Mouse (Mus musculus): Measurements from ENCODE around the gene Tmem59. TPM values are rescaled to one million over a fixed set of nuclear protein-coding genes. Genes with fewer than 3 reads are reported as not detected.

Tmem59 gene
- polyA plus RNA-seq, 1 experiment = 382 TPM

DNA sequence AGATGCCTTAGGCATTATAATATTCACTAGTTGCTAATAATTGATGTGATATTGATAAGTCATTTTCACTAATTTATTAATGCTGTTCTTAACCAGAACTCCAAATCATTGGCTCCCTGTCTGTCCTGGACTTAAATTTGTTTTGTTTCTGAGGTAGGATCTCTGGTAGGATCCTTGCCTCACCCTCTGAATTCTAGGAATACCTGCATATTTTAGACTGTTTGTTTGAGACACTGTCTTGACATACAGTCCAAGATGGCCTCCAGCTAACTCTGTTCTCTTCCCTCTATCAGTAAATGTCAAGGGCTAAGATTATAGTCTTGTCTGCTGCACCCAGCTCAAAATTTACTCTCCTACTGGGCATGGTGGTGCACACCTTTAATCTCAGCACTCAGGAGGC is 2.5 kb downstream of the Tmem59 start:
- no peak for DNase-seq (ENCODE audit: low read depth)

DNA sequence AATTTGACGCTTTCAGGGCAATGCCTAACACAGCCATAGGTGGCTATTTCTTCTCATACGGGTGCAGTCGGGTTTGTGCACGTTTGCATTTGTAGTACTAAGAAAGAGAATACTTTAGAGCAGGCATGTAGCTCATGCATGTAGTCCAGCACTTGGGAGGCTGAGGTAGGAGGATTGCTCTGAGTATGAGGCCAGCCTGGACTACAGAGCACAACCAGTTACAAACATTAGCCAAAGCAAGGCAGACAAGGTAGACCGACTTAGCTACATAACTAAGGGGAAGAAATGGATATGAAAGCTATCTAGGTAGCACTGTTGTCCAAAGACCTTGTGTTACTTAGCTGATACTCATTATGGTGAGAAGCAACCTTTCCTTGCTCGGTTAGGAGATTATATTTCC is 3.7 kb downstream of the Tmem59 start:
- DNase-seq (ENCODE audit: low read depth) = no peak

DNA sequence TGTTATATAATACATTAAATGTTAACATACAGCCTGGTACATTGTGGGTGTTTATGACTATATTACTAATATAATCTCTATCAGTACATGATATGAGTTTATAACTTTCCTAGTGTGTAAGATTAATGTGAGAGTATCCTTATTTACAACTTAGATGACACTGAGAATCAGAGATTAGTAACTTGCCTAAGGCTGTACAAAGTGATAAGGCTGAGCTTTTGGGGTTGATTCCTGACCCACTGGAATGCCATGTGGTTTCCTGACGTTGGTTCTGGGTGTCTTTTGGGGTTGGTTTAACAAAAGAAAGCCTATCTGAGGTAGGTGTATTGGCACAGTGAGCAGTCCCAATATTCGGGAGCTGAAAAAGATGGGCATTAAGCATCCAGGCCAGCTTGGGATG is 4.6 kb downstream of the Tmem59 start:
- no peak for DNase-seq (ENCODE audit: low read depth)

DNA sequence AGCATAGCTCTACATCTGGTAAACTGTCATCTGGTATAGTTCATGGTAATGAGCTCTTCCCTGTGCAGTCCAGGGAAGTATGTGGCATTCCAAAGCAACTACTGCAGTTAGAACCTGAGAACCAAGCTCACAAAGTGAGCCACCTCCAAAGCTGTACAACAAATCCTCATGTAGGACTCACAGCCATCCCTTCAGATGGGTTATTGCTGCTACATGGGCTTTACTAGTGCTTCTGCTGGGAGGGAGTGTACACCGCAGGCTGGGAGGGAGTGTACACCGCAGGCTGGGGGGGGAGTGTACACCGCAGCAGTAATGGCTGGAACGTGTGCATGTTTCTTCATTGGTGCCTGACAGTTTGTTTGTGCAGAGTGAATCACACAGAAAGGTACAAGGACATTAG is 5.0 kb downstream of the Tmem59 start:
- no peak for DNase-seq (ENCODE audit: low read depth)

DNA sequence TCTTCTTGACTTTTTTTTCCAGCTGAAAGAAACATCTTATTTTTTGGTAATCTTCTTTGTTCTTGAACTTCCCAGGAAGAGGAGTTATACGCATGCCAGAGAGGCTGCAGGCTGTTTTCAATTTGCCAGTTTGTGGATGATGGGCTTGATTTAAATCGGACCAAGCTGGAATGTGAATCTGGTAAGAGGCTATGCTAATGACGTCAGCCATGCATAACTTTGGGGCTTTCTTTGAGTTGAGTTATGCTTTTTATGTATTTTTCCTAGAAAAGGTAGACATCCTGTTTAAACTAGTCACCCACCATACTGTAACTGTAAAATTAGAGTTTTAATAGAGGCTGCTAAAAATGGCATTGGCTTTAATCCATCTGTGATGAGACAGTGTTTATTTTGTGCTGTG is 7.5 kb downstream of the Tmem59 start:
- DNase-seq (ENCODE audit: low read depth) = no peak

DNA sequence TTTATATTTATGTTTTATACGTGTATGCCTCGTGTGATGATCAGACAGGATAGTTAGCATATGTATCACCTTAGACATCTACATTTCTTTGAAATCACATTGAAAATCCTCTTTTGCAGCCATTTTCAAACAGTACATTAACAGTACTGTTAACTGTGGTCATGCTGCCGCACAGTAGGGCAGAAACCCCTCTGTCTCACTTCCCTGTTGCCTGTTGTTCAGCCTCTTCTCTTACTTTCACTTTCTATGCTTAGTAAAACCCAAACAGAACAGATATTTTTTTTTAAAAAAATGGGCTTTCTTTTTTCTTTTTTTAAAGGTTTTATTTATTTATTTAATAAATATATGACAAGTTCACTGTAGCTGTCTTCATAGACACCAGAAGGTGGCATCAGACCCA is 15.6 kb downstream of the Tmem59 start:
- DNase-seq (ENCODE audit: low read depth) = no peak

DNA sequence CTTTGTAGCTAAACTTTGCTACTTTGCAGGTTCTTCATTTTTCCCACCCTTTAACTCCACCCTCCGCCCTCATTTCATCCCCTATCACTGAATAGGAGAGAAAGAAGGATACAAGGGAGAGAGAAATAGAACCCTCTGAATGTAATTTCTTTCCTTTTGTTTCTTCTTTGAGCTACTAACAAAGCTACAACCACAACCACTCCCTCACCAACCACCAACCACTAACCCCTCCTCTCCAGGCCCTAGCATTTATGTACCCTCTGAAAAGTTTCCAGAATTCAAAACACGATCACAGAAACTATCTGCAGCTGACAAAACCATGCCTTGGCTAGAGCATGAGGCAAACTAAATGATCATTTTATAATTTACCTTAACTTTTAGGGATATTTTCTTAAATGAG is 18.3 kb downstream of the Tmem59 start:
- DNase-seq (ENCODE audit: low read depth) = no peak

DNA sequence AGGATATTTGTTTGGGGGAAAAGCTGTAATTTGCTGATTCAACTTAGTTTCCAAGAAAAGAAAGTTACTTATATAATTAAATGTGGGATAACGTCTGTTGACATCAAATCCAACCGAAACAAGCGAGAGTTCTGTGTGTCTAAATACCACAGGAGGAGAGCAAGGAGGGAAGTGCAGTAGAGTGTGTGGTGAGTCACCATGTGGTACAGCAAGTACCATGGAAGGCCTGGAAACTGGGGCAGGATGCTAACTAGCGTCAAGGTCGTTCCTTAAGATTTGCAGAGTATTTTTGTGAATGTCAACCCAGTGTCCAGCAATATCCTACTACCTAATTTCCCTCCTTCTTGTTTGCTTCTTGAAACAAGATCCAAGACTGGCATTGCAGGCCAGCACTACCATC is 19.9 kb downstream of the Tmem59 start:
- DNase-seq (ENCODE audit: low read depth) = no peak

DNA sequence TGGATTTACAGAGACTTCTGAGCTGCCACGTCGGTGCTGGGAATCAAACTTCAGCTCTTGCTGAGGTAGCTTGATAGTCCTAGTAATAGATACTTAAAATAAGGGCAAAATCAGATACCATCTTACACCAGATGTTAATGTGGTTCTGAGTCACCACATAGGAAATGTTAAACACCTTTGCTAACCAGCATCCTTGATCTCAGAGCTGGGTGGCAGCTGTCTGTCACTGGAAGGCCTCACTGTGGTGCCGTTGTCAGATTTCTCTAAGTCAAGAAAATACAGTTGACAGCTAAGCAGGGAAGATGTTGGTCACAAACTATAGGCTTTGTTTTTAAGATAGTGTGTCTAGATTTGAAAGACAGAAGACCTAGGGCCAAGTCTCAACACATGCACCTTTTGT is 23.6 kb downstream of the Tmem59 start:
- DNase-seq (ENCODE audit: low read depth) = no peak

DNA sequence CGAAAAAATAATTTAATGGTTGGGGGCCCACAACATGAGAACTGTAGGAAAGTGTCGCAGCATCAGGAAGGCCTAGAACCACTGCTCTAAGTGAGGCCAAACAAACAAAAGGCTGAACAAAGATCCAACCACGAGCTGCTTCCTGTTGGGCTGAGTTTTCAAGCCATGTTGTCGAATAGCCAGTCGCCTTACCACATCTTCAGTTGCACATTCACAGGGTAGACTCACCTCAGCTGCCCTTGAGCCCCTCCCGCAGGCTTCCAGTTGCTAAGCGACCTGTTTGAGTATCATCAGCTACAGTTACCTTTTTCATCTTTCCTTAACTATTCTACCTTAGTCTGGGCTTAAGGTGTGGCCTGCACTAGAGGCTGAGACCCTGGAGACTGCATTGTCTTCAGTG is 24.8 kb downstream of the Tmem59 start:
- DNase-seq (ENCODE audit: low read depth) = no peak

DNA sequence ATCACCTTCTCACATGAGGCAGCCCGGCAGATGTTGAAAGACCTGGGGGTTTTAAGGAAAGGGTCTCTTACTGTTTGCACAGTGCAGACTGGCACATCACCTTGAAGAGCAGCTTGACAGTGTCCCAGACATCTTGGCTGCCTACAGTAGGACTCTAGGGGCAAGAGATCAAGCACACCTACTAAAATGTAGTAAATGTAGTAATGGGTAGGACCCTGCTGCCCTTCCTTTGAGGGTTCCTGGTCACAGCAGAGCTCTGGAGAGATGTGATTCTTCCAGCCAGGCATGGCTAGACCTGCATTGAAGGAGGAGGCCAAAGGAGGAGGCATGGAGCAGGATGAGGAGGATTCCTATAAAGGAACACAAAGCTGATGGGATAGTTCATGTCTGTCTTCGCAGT is 28.8 kb downstream of the Tmem59 start:
- no peak for DNase-seq (ENCODE audit: low read depth)

DNA sequence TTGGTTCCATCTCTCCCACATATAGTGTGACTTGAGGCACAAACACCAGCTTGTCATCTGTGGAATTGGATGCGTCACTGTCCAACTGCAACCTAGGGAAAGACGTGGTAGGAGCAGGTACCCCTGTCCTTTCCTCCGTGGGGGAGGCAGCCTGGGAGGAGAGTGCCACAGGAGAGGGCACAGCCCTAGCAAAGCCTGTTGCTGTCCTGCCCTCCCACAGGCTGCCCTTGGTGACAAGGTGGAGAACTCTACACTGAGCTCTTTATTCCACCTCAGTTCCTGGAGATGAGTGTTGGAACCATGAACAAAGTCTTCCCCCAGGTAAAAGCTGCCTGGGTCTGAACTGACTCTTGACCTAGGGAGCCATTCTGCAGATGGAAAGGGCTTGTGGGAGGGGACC is 30.7 kb downstream of the Tmem59 start, which contains the start of gene Ldlrad1:
Ldlrad1 (plus strand) TSS at position 301 of the 400 bp plus-strand sequence.
- DNase-seq (ENCODE audit: low read depth) = no peak

DNA sequence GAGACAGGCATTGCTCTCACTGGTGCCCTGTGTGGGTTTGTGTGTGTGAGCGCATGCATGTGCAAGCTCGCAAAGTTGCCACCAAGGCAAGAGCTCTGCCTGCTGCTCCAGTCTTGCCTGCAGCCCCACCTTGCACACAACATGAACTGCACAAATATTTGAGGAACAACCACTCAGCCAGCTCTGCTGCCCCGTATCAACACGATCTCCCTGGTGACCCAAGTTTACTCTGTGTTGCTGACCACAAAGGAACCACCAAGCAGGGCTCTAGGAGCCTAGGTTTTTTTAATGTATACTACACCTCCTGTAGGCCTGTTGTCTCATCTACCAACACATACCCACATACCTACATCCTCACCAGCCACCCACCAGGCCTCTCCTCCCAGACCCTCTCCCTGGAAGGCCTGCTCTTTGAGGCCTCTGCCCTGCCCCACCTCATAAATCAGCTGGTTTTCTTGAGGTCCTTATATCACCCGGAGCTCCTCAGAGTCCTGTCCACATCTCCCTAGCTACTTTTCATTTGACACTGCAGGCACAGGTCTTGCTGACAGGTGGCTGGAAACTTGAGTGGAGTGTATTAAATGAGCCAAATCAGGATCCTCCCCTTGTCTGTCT is 32.4 kb downstream of the Tmem59 start:
- DNase-seq (ENCODE audit: low read depth) = no peak

DNA sequence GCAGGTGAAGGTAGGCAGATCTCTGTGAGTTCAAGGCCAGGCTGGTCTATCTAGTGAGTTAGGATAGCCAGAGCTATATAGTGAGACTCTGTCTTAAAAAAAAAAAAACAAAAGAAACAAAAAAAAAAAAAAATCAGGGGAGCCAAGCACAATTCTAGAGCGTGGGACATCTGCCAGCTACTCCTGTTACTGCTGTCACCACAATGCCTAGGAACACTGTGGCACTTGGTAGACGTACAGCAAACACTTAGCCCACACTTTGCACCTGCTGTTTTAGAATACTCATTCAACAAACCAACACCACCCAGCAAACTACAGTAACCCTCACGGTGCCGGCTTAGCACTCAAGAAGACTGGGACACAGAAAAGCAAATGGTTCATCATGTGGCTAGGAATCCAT is 33.3 kb downstream of the Tmem59 start:
- DNase-seq (ENCODE audit: low read depth) = no peak

DNA sequence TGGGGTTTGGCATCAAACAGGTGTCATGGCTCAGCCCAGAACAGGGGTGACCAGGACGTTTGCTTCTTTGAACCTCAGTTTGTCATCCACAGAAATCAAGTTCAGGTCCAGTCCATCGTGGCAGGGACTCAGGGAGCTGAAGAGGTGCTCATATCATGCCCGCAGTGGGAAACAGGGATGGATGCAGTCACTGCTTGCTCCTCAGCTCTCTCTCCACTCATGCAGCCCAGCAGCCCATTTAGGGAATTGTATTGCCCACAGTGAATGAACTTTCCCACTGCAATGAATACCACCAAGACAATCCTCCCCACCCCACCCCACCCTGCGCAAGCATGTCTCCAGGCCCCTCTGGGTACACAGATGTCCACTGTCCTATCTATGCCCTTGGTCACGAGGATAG is 33.7 kb downstream of the Tmem59 start:
- DNase-seq (ENCODE audit: low read depth) = no peak

DNA sequence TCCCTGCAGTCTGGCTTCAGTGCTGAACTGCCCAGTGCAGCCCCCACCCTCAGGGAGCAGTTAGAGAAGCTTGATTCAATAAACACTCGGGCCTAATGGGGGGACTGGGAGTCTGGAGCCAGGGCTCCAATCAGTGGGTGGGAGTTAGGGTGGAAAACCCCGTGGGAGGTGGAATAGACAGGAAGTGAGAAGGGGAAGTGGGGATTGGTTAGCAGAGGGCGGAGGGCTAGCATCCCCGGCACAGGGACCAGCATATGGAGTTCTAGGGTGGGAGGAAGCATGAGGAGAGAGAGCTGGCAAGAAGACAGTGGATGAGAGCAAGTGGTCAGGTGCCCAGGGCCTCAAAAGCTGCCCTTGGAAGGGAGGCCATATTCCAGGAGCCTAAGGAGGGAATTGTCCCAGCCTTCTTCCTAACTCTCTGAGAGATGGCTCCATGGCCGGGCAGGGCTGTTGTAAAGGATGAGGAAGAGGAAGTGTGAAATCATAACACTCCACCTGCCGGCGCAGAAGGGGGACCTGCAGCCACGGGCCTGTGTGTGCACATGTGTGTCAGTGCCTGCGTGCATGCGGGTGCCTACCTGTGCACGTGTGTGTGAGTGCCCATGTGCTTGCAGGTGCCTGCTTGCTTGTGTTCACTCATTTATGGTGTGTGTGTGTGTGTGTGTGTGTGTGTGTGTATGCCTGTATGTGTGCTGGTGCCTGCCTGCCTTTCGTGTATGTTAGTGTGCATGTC is 35.2 kb downstream of the Tmem59 start:
- no peak for DNase-seq (ENCODE audit: low read depth)

DNA sequence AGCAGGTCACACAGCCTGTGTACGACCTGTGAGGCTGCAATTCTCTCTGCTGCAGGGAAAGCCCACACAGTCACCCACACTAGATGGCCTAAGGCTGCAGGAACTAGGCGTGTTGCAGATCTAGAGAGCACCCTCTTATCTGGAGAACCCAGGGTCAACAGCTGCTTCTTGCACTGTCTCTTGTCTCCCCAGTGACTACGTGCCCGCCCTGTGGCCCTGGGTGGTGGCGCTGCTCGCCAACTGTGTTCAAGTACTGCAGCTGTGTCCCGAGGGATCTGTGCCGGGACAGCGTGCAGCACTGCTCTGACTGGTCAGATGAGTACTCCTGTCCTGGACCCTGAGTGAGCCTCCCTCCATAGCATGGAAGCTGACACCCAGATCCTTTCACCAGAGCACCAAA is 39.4 kb downstream of the Tmem59 start:
- DNase-seq (ENCODE audit: low read depth) = no peak

DNA sequence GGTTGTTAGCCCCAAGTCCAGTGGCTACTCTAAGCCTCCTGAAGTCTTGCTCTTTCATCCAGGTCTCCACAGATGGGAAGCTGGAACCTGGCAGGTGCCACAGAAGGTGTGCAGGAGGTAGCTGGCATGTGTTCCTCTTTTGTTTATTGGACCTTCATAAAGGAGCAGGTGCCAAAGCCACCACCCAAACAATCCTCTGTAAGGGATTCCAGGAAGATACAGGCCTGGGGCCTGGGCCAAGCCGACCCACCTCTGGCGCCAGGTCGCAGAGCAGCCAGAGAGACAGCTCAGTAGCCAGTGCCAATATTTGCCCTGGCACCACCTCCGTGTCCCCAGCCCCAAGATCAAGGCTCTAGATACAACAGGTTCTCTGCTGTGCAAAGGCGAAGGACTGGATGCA is 43.3 kb downstream of the Tmem59 start:
- no peak for DNase-seq (ENCODE audit: low read depth)

DNA sequence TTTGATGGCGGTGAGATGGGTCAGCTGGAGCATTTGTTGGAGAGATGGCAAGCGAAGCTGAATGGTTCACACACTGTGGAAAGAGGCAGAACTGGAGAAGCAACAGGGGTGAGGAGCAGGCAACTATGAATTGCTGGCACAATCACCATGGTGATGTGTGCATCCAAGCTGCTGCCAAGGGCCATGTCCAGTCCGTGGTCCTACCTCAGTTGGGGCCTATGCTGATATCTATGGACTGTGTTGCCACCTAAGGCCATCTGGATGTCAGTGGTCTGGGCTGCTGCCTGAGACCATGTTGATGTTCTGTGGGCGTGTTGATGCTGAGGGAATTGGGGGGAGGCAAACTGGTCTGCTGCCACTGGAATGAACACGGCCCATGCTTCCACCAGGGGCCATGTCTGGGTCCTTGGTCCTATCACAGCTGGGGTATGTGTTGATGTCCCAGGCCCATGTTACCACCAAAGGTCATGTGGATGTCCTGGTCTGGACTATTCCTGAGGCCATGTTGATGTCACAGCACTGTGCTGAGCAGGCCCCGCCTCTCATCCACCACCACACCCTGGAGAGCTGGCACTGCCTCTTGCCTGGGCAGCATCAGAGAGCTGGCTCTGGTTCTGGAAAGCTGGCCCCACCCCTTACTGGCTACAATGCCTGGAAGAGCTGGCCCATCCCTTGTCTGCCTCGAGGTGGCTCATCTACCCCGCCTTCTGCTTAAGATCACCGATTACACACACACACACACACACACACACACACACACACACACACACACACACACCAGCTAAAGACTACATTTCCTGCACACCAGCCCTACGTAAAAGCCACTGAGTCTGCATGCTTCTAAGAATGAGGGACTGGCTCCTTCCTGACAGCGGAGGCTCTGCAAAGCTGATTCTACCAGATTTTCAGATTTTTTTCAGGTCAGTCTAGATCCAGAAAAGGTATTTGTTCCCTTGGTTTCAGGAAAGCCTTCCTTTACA is 45.3 kb downstream of the Tmem59 start:
- DNase-seq (ENCODE audit: low read depth) = peak; percentile 27

DNA sequence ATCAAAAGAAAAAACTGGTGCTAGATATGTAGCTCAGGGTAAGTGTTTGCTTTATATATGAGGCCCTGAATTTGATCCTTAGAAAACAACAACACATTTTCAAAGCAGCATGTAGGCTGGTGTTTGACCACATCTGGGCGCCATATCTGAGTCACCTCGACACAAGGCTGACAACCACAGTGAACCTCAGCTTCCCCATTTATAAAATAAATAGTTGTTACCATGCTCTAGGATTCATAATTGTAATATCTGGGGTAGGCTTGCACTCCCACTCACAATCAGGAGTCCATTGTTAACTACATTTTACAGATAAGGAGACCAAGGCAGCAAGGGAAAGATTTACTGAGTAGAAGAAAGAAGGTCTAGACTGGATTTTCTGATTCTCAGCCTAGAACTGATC is 48.1 kb downstream of the Tmem59 start:
- no peak for DNase-seq (ENCODE audit: low read depth)

DNA sequence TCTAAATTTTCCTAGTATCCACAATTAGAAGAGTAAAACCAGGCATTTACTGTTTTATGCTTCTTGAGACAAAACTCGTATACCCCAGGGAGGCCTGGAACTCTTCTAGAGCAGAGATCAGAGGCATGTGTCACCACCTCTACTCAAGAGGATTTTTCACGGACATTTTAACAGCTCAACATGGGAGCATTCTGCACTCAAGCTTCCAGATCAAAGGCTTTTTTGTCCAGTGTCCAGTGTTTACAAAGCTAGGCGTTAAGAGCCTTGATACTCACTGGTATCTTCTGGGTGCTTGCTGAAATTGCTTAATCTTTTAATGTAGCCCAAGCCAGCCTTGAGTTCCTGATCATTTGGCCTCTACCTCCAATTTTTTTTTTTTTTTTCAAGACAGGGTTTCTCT is 54.0 kb downstream of the Tmem59 start:
- DNase-seq (ENCODE audit: low read depth) = no peak

DNA sequence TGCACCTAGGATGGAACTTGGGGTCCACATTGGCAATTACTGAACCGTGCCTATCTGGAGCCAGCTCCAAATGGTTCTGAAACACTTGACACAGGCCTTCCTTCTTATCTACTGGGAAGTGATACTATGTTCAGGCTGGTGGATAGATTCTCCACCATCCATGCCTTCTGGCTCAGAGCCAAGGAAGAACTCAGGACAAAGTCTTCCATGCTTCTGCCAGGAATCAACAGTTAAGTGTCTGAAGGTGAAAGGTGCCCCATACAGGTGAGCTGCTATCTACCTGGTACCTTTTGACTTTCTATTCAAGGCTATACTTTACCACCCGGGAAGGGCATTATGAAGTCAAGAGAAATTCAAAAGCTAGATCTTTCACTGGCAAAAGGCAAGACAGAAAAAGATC is 60.1 kb downstream of the Tmem59 start:
- no peak for DNase-seq (ENCODE audit: low read depth)

DNA sequence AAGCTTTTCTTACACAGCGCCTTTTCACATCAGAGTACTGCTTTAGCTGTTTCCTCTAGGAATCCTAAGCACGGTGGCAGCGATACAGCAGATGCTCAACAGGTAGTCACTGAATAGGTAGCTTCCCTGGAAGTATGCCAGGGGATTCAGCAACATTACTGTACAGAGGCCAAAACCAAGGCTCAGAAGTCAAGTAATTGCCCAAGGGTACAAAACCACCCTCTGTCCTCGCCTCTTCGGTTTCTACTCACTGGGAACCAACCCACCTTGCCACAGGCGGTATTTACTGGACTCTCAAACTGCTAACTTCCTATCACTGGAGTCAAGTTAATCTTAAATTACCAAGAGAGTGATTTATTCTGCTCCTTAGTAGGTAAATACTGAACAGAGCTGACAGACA is 62.0 kb downstream of the Tmem59 start:
- DNase-seq (ENCODE audit: low read depth) = peak; percentile 75

Measured in gonadal fat pad, adult 2 months (tissue).